Comparison of ENCODE assay signal across 10 mouse cellular contexts in genomic region chr8:21981664-21982337, GRCm38 (mm10). TPM values are rescaled to one million over a fixed set of nuclear protein-coding genes. Genes with fewer than 3 reads are reported as not detected.
DNase-seq lines count a peak whose midpoint lies in the region; ATAC-seq and TF ChIP-seq lines count a peak whose summit lies in the region.
"Had no signal": no experiment of that assay in that cellular context is flagged by ENCODE, and none has a peak within 500 bp of the region (broad histone marks: within the 10 kb centered on the region; RNA-seq: fewer than 3 reads in every experiment).

No protein-coding gene starts in this region.

- DNase-seq in heart, adult 2 months = no peak
- DNase-seq in heart, adult 9 months (ENCODE audit: low spot score in 2 of 2) = no peak
- peak; percentile 65 for DNase-seq in ES-CJ7 (ENCODE audit: low read depth, low spot score)
- DNase-seq in layer of hippocampus, postnatal 36 days = peak; percentile 4 to 9
- DNase-seq in telencephalon, adult 2 months (ENCODE audit: low read depth, low spot score) = peak; percentile 38
- no peak for DNase-seq in B cell, adult 2 months

- no peaks in the 10 kb centered on the region for H3K27me3 ChIP-seq in heart, adult 2 months (ENCODE audit: control insufficient read depth, insufficient read depth, low read length)

- no peak overlapping the region for H3K27ac ChIP-seq in heart, adult 2 months
- no peak overlapping the region for H3K27ac ChIP-seq in cortical plate, adult 2 months (ENCODE audit: insufficient read depth, low read length)
- H3K27ac ChIP-seq: macrophage had no signal

- H3K36me3 ChIP-seq in heart, adult 2 months (ENCODE audit: control insufficient read depth, insufficient read depth, low read length) = no peaks in the 10 kb centered on the region

- no peak overlapping the region for H3K9ac ChIP-seq in heart, adult 2 months (ENCODE audit: low read depth, low read length)

- no peak for TF ChIP-seq POLR2A in heart, adult 2 months (IDR thresholded peaks at IDR 0.05; ENCODE audit: insufficient read depth, low read depth, low read length)
- TF ChIP-seq POLR2A in cortical plate, adult 2 months (IDR thresholded peaks at IDR 0.05; ENCODE audit: extremely low read depth, insufficient read depth, low read length) = no peak

- no peak overlapping the region for H3K4me3 ChIP-seq in heart, adult 2 months
- H3K4me3 ChIP-seq in cortical plate, adult 2 months (ENCODE audit: insufficient read depth, low read length) = no peak overlapping the region

- WGBS in heart, adult 2 months = 51% methylated on average over 8 of the region's 8 CpGs

- intact Hi-C loops in heart, adult 2 months (cut with DNase I) = no loop called here

- H3K4me1 ChIP-seq in heart, adult 2 months (ENCODE audit: control insufficient read depth, insufficient read depth, low read length) = no peaks in the 10 kb centered on the region
- no peaks in the 10 kb centered on the region; the same call in 1 of the 2 replicates for H3K4me1 ChIP-seq in cortical plate, adult 2 months (ENCODE audit: control insufficient read depth, insufficient read depth, low read length)

- H3K79me2 ChIP-seq in heart, adult 2 months (replicated peaks; ENCODE audit: control insufficient read depth, insufficient read depth, low read length) = no peaks in the 10 kb centered on the region

- TF ChIP-seq CTCF in heart, adult 2 months (IDR thresholded peaks at IDR 0.05) = peak; percentile 55
- TF ChIP-seq CTCF in cortical plate, adult 2 months (IDR thresholded peaks at IDR 0.05; ENCODE audit: extremely low read depth, insufficient read depth, low read length) = peak; percentile 54

- no peak for TF ChIP-seq EP300 in heart, adult 2 months (IDR thresholded peaks at IDR 0.05; ENCODE audit: insufficient read depth, low read depth, low read length)

- no peak for ATAC-seq in granulocyte monocyte progenitor cell, adult 5-6 weeks (replicated peaks; ENCODE audit: poor library complexity, severe bottlenecking)

RNA-seq across cellular contexts. Expression of gene Ccdc70, which starts 12.2 kb away (rescaled TPM):
- total RNA-seq in heart, adult 2 months (2021) = not detected
- polyA plus RNA-seq in heart, adult 2 months (2012; rRNA removed) = not detected in 2 replicates
- not detected in 2 replicates for polyA plus RNA-seq in cortical plate, adult 2 months (2012; rRNA removed)
- not detected for total RNA-seq in layer of hippocampus, postnatal 36 days (2021)
- not detected in 2 replicates for total RNA-seq in granulocyte monocyte progenitor cell, adult 5-6 weeks (2014; fragmentation: Nextera tagmentation)
- total RNA-seq in granulocyte monocyte progenitor cell, adult 5-6 weeks (2017) = not detected in 2 replicates
- polyA plus RNA-seq: gonadal fat pad, adult 2 months; macrophage had no signal

RNA-seq across cellular contexts. Expression of gene Fam90a1a, which starts 23.3 kb away (rescaled TPM):
- total RNA-seq in heart, adult 2 months (2021) = not detected
- not detected in 2 replicates for polyA plus RNA-seq in heart, adult 2 months (2012; rRNA removed)
- polyA plus RNA-seq in cortical plate, adult 2 months (2012; rRNA removed) = not detected in 2 replicates
- not detected for total RNA-seq in layer of hippocampus, postnatal 36 days (2021)
- total RNA-seq in granulocyte monocyte progenitor cell, adult 5-6 weeks (2014; fragmentation: Nextera tagmentation) = not detected in 2 replicates
- not detected in 2 replicates for total RNA-seq in granulocyte monocyte progenitor cell, adult 5-6 weeks (2017)
- polyA plus RNA-seq: macrophage had no signal

RNA-seq across cellular contexts. Expression of gene Defb13, which starts 35.2 kb away (rescaled TPM):
- total RNA-seq in heart, adult 2 months (2021) = not detected
- polyA plus RNA-seq in heart, adult 2 months (2012; rRNA removed) = not detected in 2 replicates
- polyA plus RNA-seq in cortical plate, adult 2 months (2012; rRNA removed) = not detected in 2 replicates
- total RNA-seq in layer of hippocampus, postnatal 36 days (2021) = not detected
- total RNA-seq in granulocyte monocyte progenitor cell, adult 5-6 weeks (2014; fragmentation: Nextera tagmentation) = not detected in 2 replicates
- not detected in 2 replicates for total RNA-seq in granulocyte monocyte progenitor cell, adult 5-6 weeks (2017)
- polyA plus RNA-seq: macrophage had no signal

RNA-seq across cellular contexts. Expression of gene Defb35, which starts 43.6 kb away (rescaled TPM):
- total RNA-seq in heart, adult 2 months (2021) = not detected
- polyA plus RNA-seq in heart, adult 2 months (2012; rRNA removed) = not detected in 2 replicates
- not detected in 2 replicates for polyA plus RNA-seq in cortical plate, adult 2 months (2012; rRNA removed)
- not detected for total RNA-seq in layer of hippocampus, postnatal 36 days (2021)
- not detected in 2 replicates for total RNA-seq in granulocyte monocyte progenitor cell, adult 5-6 weeks (2014; fragmentation: Nextera tagmentation)
- not detected in 2 replicates for total RNA-seq in granulocyte monocyte progenitor cell, adult 5-6 weeks (2017)
- polyA plus RNA-seq: gonadal fat pad, adult 2 months; macrophage had no signal

RNA-seq across cellular contexts. Expression of gene Defb15, which starts 49.3 kb away (rescaled TPM):
- total RNA-seq in heart, adult 2 months (2021) = not detected
- not detected in 2 replicates for polyA plus RNA-seq in heart, adult 2 months (2012; rRNA removed)
- not detected in 2 replicates for polyA plus RNA-seq in cortical plate, adult 2 months (2012; rRNA removed)
- total RNA-seq in layer of hippocampus, postnatal 36 days (2021) = not detected
- total RNA-seq in granulocyte monocyte progenitor cell, adult 5-6 weeks (2014; fragmentation: Nextera tagmentation) = not detected in 2 replicates
- not detected in 2 replicates for total RNA-seq in granulocyte monocyte progenitor cell, adult 5-6 weeks (2017)
- polyA plus RNA-seq: macrophage had no signal

Comparison
In these comparisons a context has a peak if more than half of its experiments do, and no peak if none do; other contexts are left out.
1. DNase-seq: peak in ES-CJ7 (single experiment), layer of hippocampus, postnatal 36 days (2 of 2) and telencephalon, adult 2 months (single experiment); none in heart, adult 2 months (0 of 2), heart, adult 9 months (0 of 2) and B cell, adult 2 months (0 of 2).